Mouse (Mus musculus) forebrain, embryonic 15.5 days (tissue): ENCODE measurements around the gene C3. TPM values are rescaled to one million over a fixed set of nuclear protein-coding genes. Genes with fewer than 3 reads are reported as not detected.
A peak's percentile ranks its signal among the peaks of the same experiment; 100 is the strongest.

ENCODE experiments used
- ATAC-seq: fragments of 200-750 bp; cut with Nextera tagmentation; replicated peaks from 2 replicates; pipeline ENCODE4 v1.8.0; 2017; ENCODE audit warnings: mild to moderate bottlenecking, moderate TSS enrichment, moderate library complexity
- H3K27ac ChIP-seq: fragments of 300-500 bp; sonication (generic); replicated peaks from 2 replicates; pipeline ENCODE4 v1.5.1; 2015; ENCODE audit warnings: mild to moderate bottlenecking, inconsistent platforms
- H3K27me3 ChIP-seq: fragments of 300-500 bp; sonication (generic); 2 replicates; pipeline ENCODE4 v1.6.1; 2015; ENCODE audit warnings: inconsistent platforms
- H3K36me3 ChIP-seq: fragments of 300-500 bp; sonication (generic); 2 replicates; pipeline ENCODE4 v1.6.1; 2015; ENCODE audit warnings: mild to moderate bottlenecking, inconsistent platforms
- H3K4me1 ChIP-seq: fragments of 300-500 bp; sonication (generic); 2 replicates; pipeline ENCODE4 v1.6.1; 2015; ENCODE audit warnings: inconsistent platforms
- H3K4me2 ChIP-seq: fragments of 300-500 bp; sonication (generic); replicated peaks from 2 replicates; pipeline ENCODE4 v1.6.1; 2015; ENCODE audit warnings: mild to moderate bottlenecking, inconsistent platforms
- H3K4me3 ChIP-seq: fragments of 300-500 bp; sonication (generic); 2 replicates; pipeline ENCODE4 v1.5.1; 2015; ENCODE audit warnings: mild to moderate bottlenecking, inconsistent platforms
- H3K9ac ChIP-seq: fragments of 300-500 bp; sonication (generic); replicated peaks from 2 replicates; pipeline ENCODE4 v1.6.1; 2015; ENCODE audit warnings: mild to moderate bottlenecking, inconsistent platforms
- H3K9me3 ChIP-seq: fragments of 300-500 bp; sonication (generic); 2 replicates; pipeline ENCODE4 v1.6.1; 2016; ENCODE audit warnings: inconsistent platforms
- WGBS: fragments of 180-500 bp; shearing (Covaris S2); methylation state at CpG from one replicate; pipeline ENCODE4 v1.1.7; 2015; ENCODE audit warnings: mixed read lengths; 5-methylcytosine and 5-hydroxymethylcytosine counted together
- polyA plus RNA-seq: library from polyadenylated mRNA; unstranded; fragments of >200 nt; fragmentation: Nextera tagmentation; extraction: Ambion mirVana; gene quantifications from 2 replicates; pipeline ENCODE4 v1.2.1, GENCODE M21; 2015

C3 gene
- polyA plus RNA-seq, 1 experiment from 2014 or later, result 0.59 TPM

DNA sequence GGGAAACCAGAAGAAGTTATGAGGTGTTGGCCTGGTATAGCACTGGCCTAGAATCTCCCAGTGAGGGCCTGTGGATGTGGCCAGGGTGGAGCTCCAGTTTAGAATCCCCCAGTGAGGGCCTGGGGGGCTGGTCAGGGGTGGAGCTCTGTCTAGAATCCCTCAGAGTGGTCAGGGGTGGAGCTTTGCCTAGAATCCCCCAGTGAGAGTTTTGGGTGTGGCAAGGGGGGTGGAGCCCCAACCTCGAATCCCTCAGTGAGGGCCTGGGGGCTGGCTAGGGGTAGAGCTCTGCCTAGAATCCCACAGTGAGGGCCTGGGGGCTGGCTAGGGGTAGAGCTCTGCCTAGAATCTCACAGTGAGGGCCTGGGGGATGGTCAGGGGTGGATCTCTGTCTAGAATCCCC, 33.9 kb upstream of the C3 start:
- Histone ChIP-seq H3K36me3 (0 out of 2 replicates have a peak, but pooled peaks cover 3% of the 10 kb centered on the region), H3K9ac (no peak overlapping the region), H3K4me2 (no peak overlapping the region), H3K9me3 (no peaks in the 10 kb centered on the region), H3K4me3 (no peak overlapping the region), H3K4me1 (no peaks in the 10 kb centered on the region), H3K27me3 (no peaks in the 10 kb centered on the region), H3K27ac (no peak overlapping the region)
- no peak for ATAC-seq
- 56% methylated on average over 1 of the region's 1 CpGs for WGBS

DNA sequence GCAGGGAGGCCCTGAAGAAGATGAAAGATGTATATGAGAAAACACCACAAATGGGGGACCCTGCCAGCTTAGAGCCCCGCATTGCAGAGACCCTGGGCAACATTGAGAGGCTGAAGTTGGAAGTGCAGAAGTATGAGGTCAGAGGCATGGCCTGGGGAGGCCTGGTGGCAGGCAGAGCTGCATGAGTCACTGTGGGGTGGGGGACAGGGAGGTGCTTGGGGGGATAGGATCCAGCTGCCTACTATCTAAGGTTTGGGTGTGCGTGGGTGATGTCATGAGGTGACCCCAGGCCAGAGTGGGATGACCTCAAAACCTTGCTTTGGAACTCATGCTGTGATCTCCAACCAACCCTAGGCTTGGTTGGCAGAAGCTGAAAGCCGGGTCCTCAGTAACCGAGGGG, 33.4 kb upstream of the C3 start:
- H3K36me3 ChIP-seq, result 0 out of 2 replicates have a peak, but pooled peaks cover 3% of the 10 kb centered on the region
- H3K4me2 ChIP-seq, result no peak overlapping the region
- no peaks in the 10 kb centered on the region for H3K4me1 ChIP-seq
- H3K9me3 ChIP-seq, result no peaks in the 10 kb centered on the region
- H3K4me3 ChIP-seq, result no peak overlapping the region
- H3K9ac ChIP-seq, result no peak overlapping the region
- H3K27ac ChIP-seq, result no peak overlapping the region
- no peak for ATAC-seq
- WGBS, result 93% methylated on average over 4 of the region's 4 CpGs
- H3K27me3 ChIP-seq, result no peaks in the 10 kb centered on the region

DNA sequence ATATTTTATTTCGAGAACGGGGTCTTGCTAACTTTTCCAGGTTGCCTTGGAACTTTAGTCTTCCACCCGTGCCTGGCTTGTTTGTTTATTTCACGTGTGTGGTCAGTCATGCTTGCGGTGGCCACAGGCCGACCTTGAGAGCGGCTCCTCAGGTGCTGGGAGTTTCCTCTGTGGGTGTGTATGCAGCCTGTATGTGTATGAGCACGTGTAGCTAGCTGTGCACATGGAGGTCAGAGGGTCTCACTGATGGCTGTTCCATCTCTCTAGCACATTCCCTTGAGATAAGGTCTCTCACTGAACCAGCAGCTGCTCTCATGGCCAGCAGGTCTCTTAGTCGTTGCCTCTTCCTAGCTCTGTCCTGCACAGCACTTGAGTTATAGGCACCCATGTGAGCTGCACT, 32.4 kb upstream of the C3 start:
- H3K36me3 ChIP-seq, result 0 out of 2 replicates have a peak, but pooled peaks cover 3% of the 10 kb centered on the region
- no peaks in the 10 kb centered on the region for H3K9me3 ChIP-seq
- no peak for ATAC-seq
- 89% methylated on average over 9 of the region's 9 CpGs for WGBS
- no peak overlapping the region for H3K4me3 ChIP-seq
- no peak overlapping the region for H3K9ac ChIP-seq
- no peak overlapping the region for H3K27ac ChIP-seq
- H3K4me2 ChIP-seq, result no peak overlapping the region
- H3K27me3 ChIP-seq, result no peaks in the 10 kb centered on the region
- no peaks in the 10 kb centered on the region for H3K4me1 ChIP-seq

DNA sequence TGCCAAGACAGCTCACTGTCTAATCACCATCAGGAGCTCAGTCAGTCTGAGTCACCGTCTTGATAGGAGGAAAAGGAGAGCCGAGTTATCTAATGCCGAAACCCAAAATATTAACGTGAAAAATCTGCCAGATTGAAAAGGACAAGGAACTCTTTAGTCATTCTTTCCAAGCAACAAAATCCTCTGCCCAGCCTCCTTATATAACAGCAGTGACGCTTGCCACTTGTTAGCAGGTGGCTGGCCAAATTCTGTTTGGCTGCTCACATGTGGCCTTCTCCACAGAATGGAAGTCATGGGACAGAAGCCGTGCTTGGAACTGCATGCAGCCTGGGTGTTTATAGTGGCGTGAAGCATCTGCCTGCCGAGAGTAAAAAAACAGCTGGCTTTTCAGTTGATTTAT, 31.8 kb upstream of the C3 start:
- Histone ChIP-seq H3K9me3 (no peaks in the 10 kb centered on the region), H3K27ac (no peak overlapping the region), H3K27me3 (no peaks in the 10 kb centered on the region), H3K9ac (no peak overlapping the region), H3K4me1 (no peaks in the 10 kb centered on the region), H3K36me3 (peaks cover 3% of the 10 kb centered on the region; the same call in 1 of the 2 replicates), H3K4me2 (no peak overlapping the region), H3K4me3 (no peak overlapping the region)
- WGBS, result 93% methylated on average over 8 of the region's 8 CpGs
- ATAC-seq, result no peak

DNA sequence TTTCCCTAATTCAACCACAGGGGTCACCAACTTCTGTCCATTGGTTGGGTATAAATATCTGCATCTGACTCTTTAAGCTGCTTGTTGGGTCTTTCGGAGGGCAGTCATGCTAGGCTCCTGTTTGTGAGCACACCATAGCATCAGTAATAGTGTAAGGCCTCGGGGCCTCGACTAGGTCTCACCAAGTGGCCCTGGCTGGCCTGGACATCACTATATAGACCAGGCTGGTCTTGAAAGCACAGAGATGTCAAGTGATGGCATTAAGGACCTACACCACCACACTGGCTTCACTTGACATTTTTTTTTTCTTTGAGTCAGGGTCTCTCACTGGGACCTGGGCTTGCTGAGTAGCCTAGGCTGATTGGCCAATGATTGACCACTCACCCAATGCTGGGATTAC, 30.3 kb upstream of the C3 start:
- Histone ChIP-seq H3K4me2 (no peak overlapping the region), H3K9ac (no peak overlapping the region), H3K4me3 (no peak overlapping the region), H3K27me3 (no peaks in the 10 kb centered on the region), H3K4me1 (no peaks in the 10 kb centered on the region), H3K9me3 (no peaks in the 10 kb centered on the region), H3K27ac (no peak overlapping the region), H3K36me3 (peaks cover 3% of the 10 kb centered on the region; the same call in 1 of the 2 replicates)
- no peak for ATAC-seq
- 93% methylated on average over 3 of the region's 3 CpGs for WGBS

DNA sequence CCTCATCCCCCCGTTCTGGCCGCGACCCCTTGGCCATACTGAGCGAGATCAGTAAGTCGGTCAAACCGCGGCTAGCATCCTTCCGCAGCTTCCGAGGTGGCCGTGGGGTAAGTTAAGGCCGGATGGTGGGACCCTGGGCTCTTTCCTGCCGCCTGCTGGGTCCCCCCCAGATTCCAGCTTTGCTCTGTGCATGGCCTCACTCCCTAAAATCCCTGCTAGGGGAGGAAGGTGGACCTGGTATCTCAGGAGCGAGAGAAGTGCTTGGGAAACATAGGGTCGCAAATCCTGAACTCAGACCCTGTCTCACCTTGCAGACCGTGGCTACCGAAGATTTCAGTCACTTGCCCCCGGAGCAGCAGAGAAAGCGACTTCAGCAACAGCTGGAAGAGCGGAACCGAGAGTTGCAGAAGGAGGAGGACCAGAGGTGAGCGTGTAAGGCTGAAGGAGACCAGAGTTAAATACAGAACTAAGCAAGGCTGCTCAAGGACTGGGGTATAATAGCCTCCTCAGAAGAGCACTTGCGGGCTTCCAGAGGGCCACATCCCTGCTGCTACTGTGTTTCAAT, 29.1 kb upstream of the C3 start:
- Histone ChIP-seq H3K36me3 (peaks cover 3% of the 10 kb centered on the region; the same call in 1 of the 2 replicates), H3K9me3 (no peaks in the 10 kb centered on the region), H3K4me2 (no peak overlapping the region), H3K4me1 (no peaks in the 10 kb centered on the region), H3K4me3 (no peak overlapping the region), H3K27ac (no peak overlapping the region), H3K9ac (no peak overlapping the region), H3K27me3 (no peaks in the 10 kb centered on the region)
- ATAC-seq, result no peak
- 95% methylated on average over 22 of the region's 22 CpGs for WGBS

DNA sequence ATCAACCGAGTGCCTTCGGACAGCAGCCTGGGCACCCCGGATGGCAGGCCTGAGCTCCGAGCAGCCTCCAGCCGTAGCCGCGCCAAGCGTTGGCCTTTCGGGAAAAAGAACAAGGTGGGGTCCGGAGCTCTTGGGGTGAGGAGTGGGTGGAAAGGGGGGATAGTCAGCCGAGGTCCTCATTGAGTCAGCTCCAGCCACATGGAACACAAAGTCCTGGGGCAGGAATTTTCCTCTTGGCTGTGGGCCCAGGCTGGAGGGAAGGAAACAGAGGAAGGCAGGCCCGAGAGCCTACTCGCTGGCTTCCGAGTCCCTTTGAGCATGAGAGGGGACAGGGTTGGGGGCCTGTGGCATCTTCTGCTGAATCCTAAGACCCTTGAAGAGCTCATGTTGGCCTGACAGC, 27.4 kb upstream of the C3 start:
- Histone ChIP-seq H3K27ac (no peak overlapping the region), H3K4me3 (no peak overlapping the region), H3K4me2 (no peak overlapping the region), H3K4me1 (peaks cover 6% of the 10 kb centered on the region), H3K36me3 (peaks cover 3% of the 10 kb centered on the region; the same call in 1 of the 2 replicates), H3K27me3 (no peaks in the 10 kb centered on the region), H3K9me3 (no peaks in the 10 kb centered on the region), H3K9ac (no peak overlapping the region)
- WGBS, result 90% methylated on average over 14 of the region's 14 CpGs
- ATAC-seq, result no peak

DNA sequence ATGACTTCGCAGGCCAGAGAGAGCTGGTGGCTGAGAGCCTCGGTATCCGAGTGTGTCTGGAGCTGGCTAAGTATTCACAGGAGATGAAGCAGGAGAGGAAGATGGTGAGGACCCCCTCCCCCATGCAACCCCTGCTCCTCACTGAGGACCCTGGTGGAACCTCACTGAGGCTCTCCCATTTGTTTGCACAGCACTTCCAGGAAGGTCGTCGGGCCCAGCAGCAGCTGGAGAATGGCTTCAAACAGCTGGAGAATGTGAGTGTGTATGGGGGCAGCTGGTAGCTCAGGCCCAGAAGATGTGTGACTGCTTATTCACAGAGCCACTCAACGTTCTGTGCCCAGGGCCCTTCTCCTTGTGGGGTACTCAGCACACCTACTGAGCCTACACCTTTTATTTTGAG, 25.4 kb upstream of the C3 start:
- H3K9me3 ChIP-seq, result no peaks in the 10 kb centered on the region
- H3K27me3 ChIP-seq, result no peaks in the 10 kb centered on the region
- H3K36me3 ChIP-seq, result no peaks in the 10 kb centered on the region; the same call in 1 of the 2 replicates
- H3K4me1 ChIP-seq, result peaks cover 26% of the 10 kb centered on the region
- ATAC-seq, result no peak
- H3K4me3 ChIP-seq, result no peak overlapping the region
- no peak overlapping the region for H3K27ac ChIP-seq
- no peak overlapping the region for H3K9ac ChIP-seq
- no peak overlapping the region for H3K4me2 ChIP-seq
- WGBS, result 89% methylated on average over 6 of the region's 6 CpGs

DNA sequence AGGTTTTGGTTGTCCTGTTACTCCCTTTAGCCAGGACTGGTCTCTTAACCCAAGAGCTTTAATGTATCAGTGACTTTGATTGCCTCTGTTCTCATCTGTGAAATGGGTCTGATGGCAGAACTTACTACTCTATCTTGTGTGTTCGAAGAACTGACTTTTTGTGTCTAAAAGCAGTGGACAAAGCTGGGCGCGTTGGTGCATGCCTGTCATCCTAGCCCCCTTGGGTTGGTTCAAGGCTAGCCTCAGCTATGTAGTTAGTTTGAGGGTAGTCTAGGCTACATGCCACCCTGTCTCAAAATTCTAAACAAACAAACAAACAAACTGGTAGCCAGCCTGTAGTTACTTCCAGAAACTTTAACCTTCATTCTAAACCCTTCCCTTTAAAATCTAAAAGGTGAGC, 23.5 kb upstream of the C3 start:
- WGBS, result 93% methylated on average over 3 of the region's 3 CpGs
- no peak overlapping the region for H3K27ac ChIP-seq
- H3K27me3 ChIP-seq, result no peaks in the 10 kb centered on the region
- no peak overlapping the region for H3K9ac ChIP-seq
- H3K4me1 ChIP-seq, result peaks cover 34% of the 10 kb centered on the region
- no peaks in the 10 kb centered on the region for H3K9me3 ChIP-seq
- H3K4me2 ChIP-seq, result no peak overlapping the region
- ATAC-seq, result no peak
- H3K36me3 ChIP-seq, result no peaks in the 10 kb centered on the region; the same call in 1 of the 2 replicates
- H3K4me3 ChIP-seq, result no peak overlapping the region

DNA sequence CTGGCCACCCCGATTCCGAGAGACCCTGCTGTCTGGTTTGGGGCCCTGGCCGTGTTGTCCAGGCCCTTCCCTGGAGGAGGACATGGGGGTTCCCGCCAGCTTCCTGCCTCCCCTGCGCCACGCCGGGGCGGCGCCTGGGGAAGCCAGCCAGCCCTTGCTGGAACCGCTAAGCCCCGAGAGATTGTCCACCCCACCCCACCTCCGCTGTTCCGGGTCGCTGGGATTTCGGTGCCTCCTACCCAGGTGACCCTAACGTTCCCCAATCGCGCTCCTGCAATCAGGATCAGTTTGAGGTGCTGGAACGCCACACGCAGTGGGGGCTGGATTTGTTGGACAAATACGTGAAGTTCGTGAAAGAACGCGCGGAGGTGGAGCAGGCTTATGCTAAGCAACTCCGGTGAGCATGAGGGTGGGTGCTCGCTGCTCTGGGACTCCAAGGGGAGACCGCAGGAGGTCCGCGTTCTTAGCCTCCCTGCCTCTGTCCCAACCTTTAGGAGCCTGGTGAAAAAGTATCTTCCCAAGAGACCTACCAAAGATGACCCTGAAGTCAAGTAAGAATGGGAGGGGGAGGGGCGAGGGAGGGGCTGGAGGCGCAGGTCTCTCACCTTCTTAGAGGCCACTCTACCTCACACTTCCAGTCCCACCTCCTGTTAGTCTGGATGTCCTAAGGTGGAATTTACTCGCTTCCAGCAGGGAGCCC, 22.7 kb upstream of the C3 start:
- no peaks in the 10 kb centered on the region; the same call in 1 of the 2 replicates for H3K36me3 ChIP-seq
- H3K27me3 ChIP-seq, result no peaks in the 10 kb centered on the region
- H3K9me3 ChIP-seq, result no peaks in the 10 kb centered on the region
- no peak for ATAC-seq
- peak overlapping the region; percentile 61 for H3K4me3 ChIP-seq
- WGBS, result 2% methylated on average over 33 of the region's 33 CpGs
- H3K4me2 ChIP-seq, result peak overlapping the region; percentile 98
- peak overlapping the region; percentile 55 for H3K9ac ChIP-seq
- no peak overlapping the region for H3K27ac ChIP-seq
- peaks cover 35% of the 10 kb centered on the region for H3K4me1 ChIP-seq

DNA sequence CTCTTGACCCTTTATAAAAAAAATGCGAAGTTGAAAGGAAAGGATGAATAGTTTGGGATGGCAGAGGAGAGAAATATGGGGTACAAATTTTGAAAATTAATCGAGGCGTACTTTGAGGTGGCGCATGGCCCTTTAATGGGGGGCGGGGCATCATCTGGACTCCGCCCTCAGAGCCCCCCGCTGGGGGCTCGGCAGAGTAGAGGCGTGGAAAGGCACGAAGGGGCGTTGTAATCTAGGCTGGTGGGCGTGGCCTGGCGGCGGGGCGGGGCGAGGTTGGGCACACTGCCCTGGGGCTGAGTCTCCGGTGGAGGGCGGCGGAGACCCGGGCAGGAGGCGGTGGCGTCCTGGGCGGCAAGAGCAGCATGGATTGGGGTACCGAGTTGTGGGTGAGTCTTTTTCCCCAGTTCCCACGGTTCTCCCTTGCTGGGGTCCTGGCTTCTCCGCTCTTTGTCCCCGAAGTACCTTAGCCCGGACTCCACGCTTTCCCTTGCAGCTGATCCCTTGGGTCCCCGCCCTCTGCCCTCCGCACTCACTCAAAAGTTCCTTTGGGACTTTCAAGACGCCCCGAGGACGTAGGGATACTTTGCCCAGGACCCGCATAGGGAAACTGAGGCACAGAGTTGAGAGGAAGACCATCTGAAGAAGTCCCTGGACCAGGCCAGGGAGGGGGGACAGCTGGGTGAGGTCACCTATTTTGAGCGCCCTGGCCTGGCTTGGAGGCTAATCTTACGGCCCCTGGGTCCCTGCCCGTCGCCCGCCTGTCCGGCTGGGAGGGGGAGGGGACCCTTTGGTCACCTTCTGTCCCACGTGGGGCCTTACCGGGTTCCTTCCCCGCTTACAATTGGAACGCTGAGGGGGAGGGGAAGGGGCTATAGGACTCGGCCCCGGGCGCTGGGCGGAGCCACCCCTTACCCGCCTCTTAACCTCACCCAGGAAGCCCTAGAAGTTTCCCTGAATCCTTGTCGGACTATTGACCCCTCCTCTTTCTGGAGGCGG, 21.5 kb upstream of the C3 start, which contains the start of gene Trip10:
Gene Trip10 (plus strand): TSS at position 270 of the 996 bp plus-strand sequence.
- H3K4me1 ChIP-seq, result peaks cover 35% of the 10 kb centered on the region
- H3K27ac ChIP-seq, result peak within 1 kb of the TSS; percentile 85
- no peaks in the 10 kb centered on the region for H3K36me3 ChIP-seq
- H3K4me3 ChIP-seq, result peak within 1 kb of the TSS; percentile 61
- ATAC-seq, result 0 out of 2 replicates have a peak, but pooled peaks have one; percentile 0
- no peaks in the 10 kb centered on the region for H3K27me3 ChIP-seq
- no peaks in the 10 kb centered on the region for H3K9me3 ChIP-seq
- H3K4me2 ChIP-seq, result peak within 1 kb of the TSS; percentile 98
- under 1% methylated on average over 48 of the region's 52 CpGs for WGBS
- peak within 1 kb of the TSS; percentile 55 for H3K9ac ChIP-seq

DNA sequence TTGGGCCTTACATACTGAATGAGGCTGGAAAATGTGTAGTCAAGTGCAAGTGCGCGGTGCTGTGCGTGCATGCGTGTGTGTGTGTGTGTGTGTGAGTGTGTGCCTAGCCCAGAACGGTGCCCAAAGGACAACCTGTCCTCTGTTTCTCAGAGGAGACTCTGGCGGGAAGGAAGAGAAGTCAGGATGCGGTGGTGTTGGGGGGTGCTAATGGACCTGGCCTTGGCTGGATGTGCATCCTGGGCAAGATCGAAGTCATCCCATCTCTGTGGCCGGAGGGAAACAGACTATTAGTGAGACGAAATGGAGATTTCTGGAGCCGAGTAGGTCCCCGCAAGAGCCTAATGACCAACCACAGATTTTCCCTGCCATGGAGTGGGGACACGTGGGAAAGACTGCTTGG, 20.8 kb upstream of the C3 start:
- WGBS, result 6% methylated on average over 13 of the region's 13 CpGs

More for the DNA sequence above, 20.8 kb upstream of the C3 start:
- Histone ChIP-seq H3K27me3 (no peaks in the 10 kb centered on the region), H3K9me3 (no peaks in the 10 kb centered on the region), H3K4me3 (peak overlapping the region; percentile 61), H3K36me3 (no peaks in the 10 kb centered on the region), H3K4me2 (peak overlapping the region; percentile 98), H3K9ac (peak overlapping the region; percentile 35; the same call in 1 of the 2 replicates), H3K27ac (peak overlapping the region; percentile 85), H3K4me1 (peaks cover 35% of the 10 kb centered on the region)
- ATAC-seq, result no peak
